Mouse (Mus musculus): ENCODE data around the gene Clic4.
"Not testable (repeated sequence)": the region's sequence is repeated elsewhere in the genome, so short reads cannot be mapped to it uniquely, and the experiment has no call there.

Clic4 gene

GRCm38 (mm10) chr4:135190364-135190763, 82.2 kb downstream of the Clic4 start:
- DNase-seq (ENCODE audit: low spot score) = no peak

- no peak for DNase-seq (ENCODE audit: low spot score)
Measured at GRCm38 (mm10) chr4:135189452-135190008, 83.1 kb downstream of the Clic4 start.

DNA sequence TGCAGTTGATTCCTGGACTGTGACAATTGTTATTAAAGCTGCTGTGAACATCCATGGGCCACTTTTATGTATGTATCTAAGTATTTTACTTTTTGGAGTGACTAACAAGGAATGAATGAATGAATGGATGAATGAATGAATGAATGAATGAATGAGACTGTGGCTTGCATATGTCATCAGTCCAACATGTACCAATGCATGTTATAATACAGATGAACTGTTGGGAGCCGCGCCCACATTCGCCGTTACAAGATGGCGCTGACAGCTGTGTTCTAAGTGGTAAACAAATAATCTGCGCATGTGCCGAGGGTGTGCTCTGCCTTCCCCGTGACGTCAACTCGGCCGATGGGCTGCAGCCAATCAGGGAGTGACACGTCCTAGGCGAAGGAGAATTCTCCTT, 88.3 kb downstream of the Clic4 start:
- DNase-seq (ENCODE audit: low spot score) = not testable (repeated sequence)

GRCm38 (mm10) chr4:135181819-135182218, 90.8 kb downstream of the Clic4 start:
- no peak for DNase-seq (ENCODE audit: low spot score)

DNA sequence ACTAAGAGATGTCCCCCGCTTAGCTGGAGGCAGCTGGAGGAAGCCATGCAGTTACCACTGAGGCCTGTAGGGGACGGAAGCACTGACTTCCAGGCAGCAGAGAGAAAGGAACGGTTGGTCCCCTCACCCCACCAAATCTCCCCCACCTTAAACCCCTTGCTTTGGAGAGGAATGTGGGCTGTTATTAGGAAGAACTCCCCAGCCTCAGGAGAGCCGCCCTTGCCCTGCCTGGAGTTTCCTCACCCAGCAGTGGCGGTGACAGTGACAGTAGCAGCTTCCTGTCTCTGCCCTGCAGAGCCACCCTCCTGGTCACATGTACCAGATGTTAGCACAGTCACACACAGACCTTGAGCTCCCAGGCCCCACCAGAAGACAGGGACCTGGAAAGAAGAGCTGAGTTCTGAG, 93.5 kb downstream of the Clic4 start:
- no peak for DNase-seq (ENCODE audit: low spot score)

DNA sequence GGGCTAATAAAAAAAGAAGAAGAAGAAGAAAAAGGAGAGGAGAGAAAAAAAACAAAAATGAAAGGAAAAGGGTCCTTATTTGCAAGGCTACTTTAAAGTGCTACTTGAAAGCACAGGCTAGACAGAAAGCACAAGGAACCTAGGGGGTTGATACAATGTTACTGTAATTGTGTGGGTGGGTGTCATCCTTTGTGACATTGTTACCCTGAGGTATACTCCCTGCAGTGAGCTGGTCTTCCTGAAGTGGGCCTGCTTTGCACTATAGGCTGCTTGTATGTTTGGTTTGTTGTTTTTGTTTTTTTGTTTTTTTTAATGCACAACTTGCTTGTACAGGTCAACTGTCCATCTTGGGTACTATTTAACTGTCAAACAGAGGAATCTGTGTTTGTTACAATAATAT, 95.0 kb downstream of the Clic4 start:
- no peak for DNase-seq (ENCODE audit: low spot score)

DNA sequence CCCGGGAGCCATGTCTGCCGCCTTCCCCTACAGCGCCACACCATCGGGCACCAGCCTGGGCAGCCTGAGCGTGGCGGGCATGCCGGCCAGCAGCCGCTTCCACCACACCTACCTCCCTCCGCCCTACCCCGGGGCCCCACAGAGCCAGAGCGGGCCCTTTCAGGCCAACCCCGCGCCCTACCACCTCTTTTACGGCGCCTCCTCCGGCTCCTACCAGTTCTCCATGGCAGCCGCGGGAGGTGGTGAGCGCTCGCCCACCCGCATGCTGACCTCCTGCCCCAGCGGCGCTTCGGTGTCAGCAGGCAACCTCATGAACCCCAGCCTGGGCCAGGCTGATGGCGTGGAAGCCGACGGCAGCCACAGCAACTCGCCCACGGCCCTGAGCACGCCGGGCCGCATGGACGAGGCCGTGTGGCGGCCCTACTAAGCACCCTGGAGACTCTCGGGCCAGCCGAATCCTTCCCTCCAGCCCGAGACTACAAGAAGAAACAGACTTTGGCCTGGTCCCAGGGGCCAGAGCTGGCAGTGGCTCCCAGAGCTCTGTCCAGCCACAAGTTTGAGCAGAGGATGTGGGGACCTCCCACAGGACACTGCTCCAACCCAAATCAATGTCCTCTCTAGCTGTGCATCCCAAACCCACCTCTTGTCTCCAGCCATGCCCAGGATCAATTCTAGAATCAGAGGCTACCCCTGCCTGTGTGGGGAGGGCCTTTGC, 97.1 kb downstream of the Clic4 start:
- DNase-seq (ENCODE audit: low spot score) = no peak

DNA sequence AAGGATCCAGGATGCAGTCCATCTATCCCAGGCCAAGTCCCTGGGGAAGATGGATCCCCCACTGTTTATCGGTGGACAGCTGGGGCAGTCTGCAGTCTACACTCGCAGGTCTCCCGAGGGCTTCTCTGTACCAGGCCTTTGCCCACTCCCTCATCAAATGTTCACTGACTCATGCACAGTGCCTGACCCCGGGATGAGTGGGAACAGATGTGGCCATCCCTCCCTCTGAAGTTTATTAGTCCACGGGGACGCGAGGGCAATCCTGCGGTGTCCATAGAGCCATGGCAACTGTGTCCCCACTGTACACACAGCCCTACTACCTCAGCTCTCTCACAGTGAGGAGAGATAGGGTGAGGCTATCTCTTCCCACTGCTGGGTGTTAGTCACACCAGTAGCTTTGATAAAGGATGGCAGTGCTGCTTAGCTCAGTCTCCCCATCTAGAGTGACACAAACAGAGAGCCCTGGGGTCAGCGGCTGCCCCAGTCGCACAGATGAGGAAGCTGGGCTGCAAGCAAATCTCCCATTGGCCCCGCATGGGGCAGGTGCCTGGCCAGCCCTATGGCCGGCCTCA, 101.2 kb downstream of the Clic4 start:
- DNase-seq (ENCODE audit: low spot score) = no peak

- no peak for DNase-seq (ENCODE audit: low spot score)
Measured at GRCm38 (mm10) chr4:135169501-135169900, 103.1 kb downstream of the Clic4 start.

DNA sequence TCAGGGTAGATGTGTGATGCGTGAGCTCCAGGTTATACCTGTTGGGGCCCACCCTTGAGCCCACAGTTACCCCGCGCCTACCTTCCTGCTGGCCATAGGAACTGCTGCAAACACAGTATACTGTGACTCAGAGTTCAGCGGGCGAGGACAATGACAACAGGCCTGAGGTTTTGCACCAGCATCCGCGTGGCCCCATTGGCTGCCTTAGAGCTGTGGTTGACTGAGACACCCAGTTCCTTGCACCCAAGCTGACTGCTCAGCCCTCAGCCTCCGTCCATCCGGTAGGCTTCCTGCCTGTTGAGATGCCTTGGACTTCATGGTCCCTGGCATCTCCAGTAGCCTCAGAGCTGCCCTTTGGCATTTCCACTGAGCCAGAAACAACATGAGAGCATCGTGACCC, 103.5 kb downstream of the Clic4 start:
- no peak for DNase-seq (ENCODE audit: low spot score)

DNA sequence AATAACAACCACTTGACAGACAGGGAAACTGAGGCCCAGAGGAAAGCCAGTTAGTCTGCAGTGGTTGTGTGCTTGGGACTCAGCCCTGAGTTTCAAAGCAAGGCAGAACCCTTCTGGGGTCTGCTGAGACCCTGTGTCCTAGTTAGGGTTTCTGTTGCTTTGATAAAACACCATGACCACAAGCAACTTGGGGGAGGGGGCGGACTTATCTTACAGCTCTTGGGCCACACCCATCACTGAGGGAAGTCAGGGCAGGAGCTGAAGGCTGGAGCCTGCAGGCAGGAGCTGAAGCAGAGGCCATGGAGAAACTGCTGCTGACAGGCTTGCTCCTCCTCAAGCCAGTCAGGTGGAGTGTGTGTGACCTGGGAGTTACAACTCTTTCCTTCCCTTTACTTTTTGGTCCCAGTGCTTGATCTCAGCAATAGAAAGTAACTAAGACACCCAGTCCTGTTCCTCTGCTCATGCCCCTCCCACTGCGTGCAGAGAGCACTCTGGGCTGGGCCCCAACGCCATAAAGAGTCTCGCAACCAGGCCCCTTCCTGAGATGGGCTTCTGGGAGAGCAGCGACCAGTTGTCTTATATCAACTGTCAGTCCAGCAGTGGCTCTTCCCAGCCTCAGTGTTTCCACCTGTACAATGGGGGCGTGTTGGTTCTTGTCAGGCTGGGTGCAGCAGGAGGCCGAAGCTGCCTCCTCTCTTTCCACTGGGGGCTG, 104.6 kb downstream of the Clic4 start:
- DNase-seq (ENCODE audit: low spot score) = no peak

DNA sequence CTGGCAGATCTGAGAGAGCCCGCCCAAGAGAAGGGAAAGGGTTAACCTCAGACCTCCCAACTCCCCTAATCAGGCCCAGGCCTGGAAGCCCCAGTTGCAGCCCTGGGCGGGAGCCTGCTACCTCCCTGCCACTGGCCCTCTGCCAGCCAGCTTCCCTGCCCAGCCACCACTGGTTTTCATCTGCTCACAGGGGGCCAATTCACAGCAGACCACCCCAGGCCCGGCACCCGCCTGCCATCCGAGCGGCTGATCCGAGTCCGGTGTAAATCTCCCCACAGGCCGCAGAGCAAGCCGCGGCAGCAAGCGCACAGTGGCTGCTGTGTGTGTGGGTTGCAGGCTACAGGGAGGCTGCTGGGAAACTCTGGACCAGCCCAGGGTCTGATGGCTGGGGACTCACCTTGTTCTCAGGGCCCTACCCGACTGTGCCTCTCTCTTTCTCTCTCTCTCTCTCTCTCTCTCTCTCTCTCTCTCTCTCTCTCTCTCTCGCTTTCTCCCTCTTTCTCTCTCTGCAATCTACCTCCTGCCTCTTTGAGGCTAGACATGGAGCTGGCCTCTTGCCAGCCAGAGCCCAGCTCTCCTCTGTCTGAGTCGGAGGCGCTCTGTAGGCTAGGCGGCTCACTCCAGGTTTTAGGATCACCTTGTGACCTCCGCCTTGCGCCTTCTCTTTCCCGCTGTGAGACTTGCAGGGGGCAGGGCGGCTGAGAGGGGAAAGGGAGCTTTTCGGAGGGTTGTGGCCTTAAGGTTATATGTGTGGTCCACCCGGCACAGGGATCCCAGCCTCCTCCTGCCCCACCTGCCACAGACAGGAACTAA, 106.0 kb downstream of the Clic4 start:
- DNase-seq (ENCODE audit: low spot score) = no peak

GRCm38 (mm10) chr4:135165761-135166160, 106.9 kb downstream of the Clic4 start:
- DNase-seq (ENCODE audit: low spot score) = no peak

Measured in lung, postnatal 25 days (tissue).